Mouse (Mus musculus): ENCODE data around the gene Tfam.

DNA sequence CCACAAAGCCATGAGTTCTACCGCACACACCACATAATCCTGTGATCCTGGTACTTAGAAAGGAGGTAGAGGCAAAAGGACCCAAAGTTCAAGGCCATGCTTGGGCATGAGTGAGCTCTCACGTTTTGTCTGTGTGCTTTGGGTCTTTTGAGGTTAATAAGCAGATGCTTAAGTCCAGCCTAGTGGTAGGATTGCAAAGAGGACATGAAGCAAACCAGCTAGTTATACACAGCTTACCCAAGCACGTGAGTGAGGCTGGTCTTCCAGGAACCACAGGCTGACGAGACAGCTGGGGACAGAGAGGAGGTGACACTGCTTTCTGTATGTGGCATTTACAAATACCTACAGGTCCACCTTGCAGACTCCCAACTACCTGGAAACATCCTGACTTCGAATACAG lies 14.3 kb upstream of the Tfam start:
- TF ChIP-seq CTCF (IDR thresholded peaks at IDR 0.05; ENCODE audit: low read depth, low read length) (no peak), POLR2A (IDR thresholded peaks at IDR 0.05; ENCODE audit: borderline replicate concordance, low read depth, low read length) (no peak)
